Mouse (Mus musculus) embryo, embryonic 11 days (tissue): ENCODE data around the gene Bpifb4.

Experiments used
- DNase-seq: peaks from one replicate; pipeline ENCODE4 v3.0.0-alpha.2; 2015

The Bpifb4 gene

DNA sequence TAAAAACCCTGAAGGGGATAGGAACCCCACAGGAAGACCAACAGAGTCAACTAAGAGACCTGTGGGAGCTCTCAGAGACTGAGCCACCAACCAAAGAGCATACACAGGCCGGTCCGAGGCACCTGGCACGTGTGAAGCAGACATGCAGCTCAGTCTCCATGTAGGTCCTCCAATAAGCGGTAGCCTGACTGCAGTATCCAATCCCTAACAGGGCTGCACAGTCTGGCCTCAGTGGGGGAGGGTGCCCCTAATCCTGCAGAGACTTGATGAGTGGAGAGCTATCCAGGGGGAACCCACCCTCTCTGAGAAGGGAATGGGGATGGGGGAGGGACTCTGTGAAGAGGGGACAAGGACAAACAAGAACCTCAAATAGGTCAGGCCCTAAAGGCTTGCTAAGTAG lies 67.7 kb downstream of the Bpifb4 start:
- no peak for DNase-seq

DNA sequence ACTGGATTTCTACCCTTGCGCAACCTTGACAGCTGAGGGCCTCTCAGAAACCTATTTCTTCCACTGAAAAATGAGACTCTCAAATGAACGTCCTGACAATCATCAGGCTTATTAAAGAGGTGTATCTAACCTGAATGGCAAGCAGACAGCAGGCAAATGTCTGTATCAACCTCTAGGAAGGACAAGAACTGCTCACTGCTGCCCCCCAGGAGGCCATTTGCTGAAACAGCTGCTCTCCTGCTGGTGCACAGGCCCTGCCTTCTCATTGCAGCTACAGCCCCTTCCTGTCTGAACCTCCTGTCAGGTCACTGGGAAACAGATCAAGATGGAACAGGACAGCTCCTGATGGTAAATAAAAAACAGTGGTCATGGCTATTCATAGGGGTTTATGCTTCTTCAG lies 68.3 kb downstream of the Bpifb4 start:
- DNase-seq = peak; percentile 7

DNA sequence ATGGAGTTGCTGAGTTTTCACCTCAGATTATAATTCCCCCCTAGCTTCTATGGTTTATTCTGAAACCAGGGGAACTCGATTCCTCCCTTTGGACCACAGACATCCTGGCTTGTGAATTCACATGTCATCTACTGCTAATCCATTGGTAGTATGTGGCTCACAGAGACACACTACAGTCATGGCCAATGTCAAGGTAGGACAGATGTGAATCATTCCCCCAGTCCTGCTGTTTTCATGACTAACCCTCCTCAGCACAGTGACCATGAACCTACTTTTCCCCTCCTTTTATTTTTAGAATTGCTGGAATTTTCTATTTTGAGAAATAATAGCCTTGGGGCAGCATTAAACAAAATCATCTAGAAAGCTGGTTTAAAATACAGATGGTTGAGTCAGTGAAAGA lies 69.4 kb downstream of the Bpifb4 start:
- DNase-seq = no peak

DNA sequence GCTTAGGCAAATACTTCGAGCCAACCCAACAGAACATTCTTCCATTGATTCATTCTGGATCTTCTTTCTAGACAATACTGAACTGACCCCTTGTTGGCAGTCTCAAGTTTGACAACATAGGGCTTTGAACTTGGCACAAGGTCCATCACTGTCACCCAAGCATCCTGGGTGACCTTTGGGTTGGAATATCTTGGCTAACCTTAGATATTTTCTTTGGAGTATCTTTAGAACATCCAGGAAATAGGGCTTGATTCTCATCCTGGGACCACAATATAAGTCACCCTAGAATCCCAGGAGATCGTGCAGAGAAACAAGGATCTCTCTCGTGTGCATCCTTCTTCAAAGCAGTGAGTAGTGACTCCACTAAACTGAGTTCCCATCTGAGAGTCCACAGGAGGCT lies 70.0 kb downstream of the Bpifb4 start, which contains the start of gene Bpifa2:
TSS of gene Bpifa2 (plus strand) at position 301 of the 400 bp plus-strand sequence.
- DNase-seq = no peak
